Mouse (Mus musculus): ENCODE data around the gene Ifitm6.
"Not testable (repeated sequence)": the region's sequence is repeated elsewhere in the genome, so short reads cannot be mapped to it uniquely, and the experiment has no call there.

Gene Ifitm6

GRCm38 (mm10) chr7:141041661-141042060 lies 23.9 kb upstream of the Ifitm6 start:
- DNase-seq (ENCODE audit: low spot score in 2 of 2): peak; percentile 69 to 78

GRCm38 (mm10) chr7:141040867-141041606 lies 23.3 kb upstream of the Ifitm6 start:
- no peak for DNase-seq (ENCODE audit: low spot score in 2 of 2)

- no peak for DNase-seq (ENCODE audit: low spot score in 2 of 2)
Observed at GRCm38 (mm10) chr7:141039386-141040107, 21.8 kb upstream of the Ifitm6 start.

- DNase-seq (ENCODE audit: low spot score in 2 of 2): no peak
Observed at GRCm38 (mm10) chr7:141038090-141039032, 20.6 kb upstream of the Ifitm6 start.

GRCm38 (mm10) chr7:141036624-141037023 lies 18.9 kb upstream of the Ifitm6 start:
- not testable (repeated sequence) for DNase-seq (ENCODE audit: low spot score in 2 of 2)

GRCm38 (mm10) chr7:141032458-141033167 lies 14.9 kb upstream of the Ifitm6 start:
- DNase-seq (ENCODE audit: low spot score in 2 of 2): no peak

- no peak for DNase-seq (ENCODE audit: low spot score in 2 of 2)
Observed at GRCm38 (mm10) chr7:141030390-141030789, 12.7 kb upstream of the Ifitm6 start.

- no peak for DNase-seq (ENCODE audit: low spot score in 2 of 2)
Observed at GRCm38 (mm10) chr7:141028831-141029230, 11.1 kb upstream of the Ifitm6 start, which contains the start of gene Gm17387. Gene Gm17387, plus strand, starts transcription at chr7:141029131.

- no peak for DNase-seq (ENCODE audit: low spot score in 2 of 2)
Observed at GRCm38 (mm10) chr7:141026740-141027098, 9.0 kb upstream of the Ifitm6 start.

GRCm38 (mm10) chr7:141026097-141026739 lies 8.5 kb upstream of the Ifitm6 start:
- DNase-seq (ENCODE audit: low spot score in 2 of 2): no peak

GRCm38 (mm10) chr7:141024865-141025838 lies 7.4 kb upstream of the Ifitm6 start:
- DNase-seq (ENCODE audit: low spot score in 2 of 2): no peak

- DNase-seq (ENCODE audit: low spot score in 2 of 2): no peak
Observed at GRCm38 (mm10) chr7:141021489-141022449, 4.0 kb upstream of the Ifitm6 start.

GRCm38 (mm10) chr7:141019028-141019427 lies 1.3 kb upstream of the Ifitm6 start:
- no peak for DNase-seq (ENCODE audit: low spot score in 2 of 2)

- no peak for DNase-seq (ENCODE audit: low spot score in 2 of 2)
Observed at GRCm38 (mm10) chr7:141016707-141017697, 722 bp downstream of the Ifitm6 start.

- DNase-seq (ENCODE audit: low spot score in 2 of 2): no peak
Observed at GRCm38 (mm10) chr7:141011238-141011770, 6.4 kb downstream of the Ifitm6 start.

GRCm38 (mm10) chr7:141010593-141010992 lies 7.1 kb downstream of the Ifitm6 start, which contains the start of gene Ifitm3:
Gene Ifitm3, minus strand, starts transcription at chr7:141010770.
- DNase-seq (ENCODE audit: low spot score in 2 of 2): peak in 1 of 2 experiments; percentile 29

GRCm38 (mm10) chr7:141009665-141010064 lies 8.1 kb downstream of the Ifitm6 start:
- DNase-seq (ENCODE audit: low spot score in 2 of 2): no peak

Data from urinary bladder, postnatal 4 days (tissue).